ENCODE assay signal across 22 mouse cellular contexts in genomic region chr12:86153213-86153957, GRCm38 (mm10).
A peak's percentile ranks its signal among the peaks of the same experiment; 100 is the strongest.
DNase-seq lines count a peak whose midpoint lies in the region; ATAC-seq and TF ChIP-seq lines count a peak whose summit lies in the region.
"Had no signal": no experiment of that assay in that cellular context is flagged by ENCODE, and none has a peak within 500 bp of the region (broad histone marks: within the 10 kb centered on the region; RNA-seq: fewer than 3 reads in every experiment).

No protein-coding gene starts in this region.

- H3K9me3 ChIP-seq in heart, embryonic 10.5 days: peaks cover 7% of the 10 kb centered on the region; the same call in 1 of the 2 replicates
- H3K9me3 ChIP-seq in hindbrain, embryonic 11.5 days (ENCODE audit: control insufficient read depth, low read length): no peaks in the 10 kb centered on the region
- H3K9me3 ChIP-seq in hindbrain, embryonic 14.5 days (ENCODE audit: control insufficient read depth, low read length): no peaks in the 10 kb centered on the region; the same call in 1 of the 2 replicates
- H3K9me3 ChIP-seq in embryonic facial prominence, embryonic 10.5 days: peaks cover 2% of the 10 kb centered on the region; the same call in 1 of the 2 replicates
- peaks cover 4% of the 10 kb centered on the region; the same call in 1 of the 2 replicates for H3K9me3 ChIP-seq in midbrain, embryonic 14.5 days (ENCODE audit: control insufficient read depth, low read length)
- H3K9me3 ChIP-seq: hindbrain, embryonic 15.5 days had no signal

- H3K36me3 ChIP-seq in heart, embryonic 10.5 days: peaks cover 14% of the 10 kb centered on the region
- H3K36me3 ChIP-seq in heart, adult 2 months (ENCODE audit: control insufficient read depth, insufficient read depth, low read length): no peaks in the 10 kb centered on the region
- H3K36me3 ChIP-seq in hindbrain, embryonic 11.5 days (ENCODE audit: control insufficient read depth, insufficient read depth, low read length): no peaks in the 10 kb centered on the region
- H3K36me3 ChIP-seq in hindbrain, embryonic 14.5 days (replicated peaks; ENCODE audit: control insufficient read depth, insufficient read depth): no peaks in the 10 kb centered on the region
- H3K36me3 ChIP-seq in embryonic facial prominence, embryonic 10.5 days (replicated peaks): peaks cover 11% of the 10 kb centered on the region
- no peaks in the 10 kb centered on the region for H3K36me3 ChIP-seq in midbrain, embryonic 14.5 days (ENCODE audit: control insufficient read depth, insufficient read depth, low read length)
- no peaks in the 10 kb centered on the region for H3K36me3 ChIP-seq in thymus, adult 2 months (ENCODE audit: control insufficient read depth, insufficient read depth, low read length)
- H3K36me3 ChIP-seq: neural tube, embryonic 12.5 days had no signal

- 69% methylated on average over 12 of the region's 12 CpGs for WGBS in heart, embryonic 10.5 days
- WGBS in heart, adult 2 months: 90% methylated on average over 12 of the region's 12 CpGs
- 58% methylated on average over 12 of the region's 12 CpGs for WGBS in hindbrain, embryonic 11.5 days
- 35% methylated on average over 12 of the region's 12 CpGs for WGBS in hindbrain, embryonic 14.5 days
- 72% methylated on average over 12 of the region's 12 CpGs for WGBS in embryonic facial prominence, embryonic 10.5 days
- WGBS in midbrain, embryonic 14.5 days: 26% methylated on average over 12 of the region's 12 CpGs
- 93% methylated on average over 12 of the region's 12 CpGs for WGBS in thymus, adult 2 months

- H3K27me3 ChIP-seq in heart, embryonic 10.5 days (ENCODE audit: insufficient read depth, poor library complexity, severe bottlenecking): peaks cover 3% of the 10 kb centered on the region; the same call in 1 of the 2 replicates
- H3K27me3 ChIP-seq in heart, adult 2 months (ENCODE audit: control insufficient read depth, insufficient read depth, low read length): no peaks in the 10 kb centered on the region
- H3K27me3 ChIP-seq in hindbrain, embryonic 11.5 days (ENCODE audit: control insufficient read depth, insufficient read depth, low read length): no peaks in the 10 kb centered on the region
- no peaks in the 10 kb centered on the region for H3K27me3 ChIP-seq in hindbrain, embryonic 14.5 days (ENCODE audit: control insufficient read depth, insufficient read depth, low read length)
- H3K27me3 ChIP-seq in embryonic facial prominence, embryonic 10.5 days (replicated peaks; ENCODE audit: low read depth, poor library complexity, severe bottlenecking): no peaks in the 10 kb centered on the region
- H3K27me3 ChIP-seq in midbrain, embryonic 14.5 days (ENCODE audit: control insufficient read depth, insufficient read depth, low read length): no peaks in the 10 kb centered on the region
- no peaks in the 10 kb centered on the region for H3K27me3 ChIP-seq in thymus, adult 2 months (ENCODE audit: control insufficient read depth, insufficient read depth, low read length)
- H3K27me3 ChIP-seq: CH12.LX; hindbrain, embryonic 15.5 days; neural tube, embryonic 12.5 days had no signal

- no peak for TF ChIP-seq POLR2A in heart, adult 2 months (IDR thresholded peaks at IDR 0.05; ENCODE audit: insufficient read depth, low read depth, low read length)
- TF ChIP-seq POLR2A in thymus, adult 2 months (IDR thresholded peaks at IDR 0.05; ENCODE audit: control insufficient read depth, extremely low read depth, insufficient read depth, low read length, poor library complexity): no peak

- H3K9ac ChIP-seq in heart, adult 2 months (ENCODE audit: low read depth, low read length): no peak overlapping the region
- H3K9ac ChIP-seq in hindbrain, embryonic 11.5 days (ENCODE audit: low read depth, low read length): no peak overlapping the region
- H3K9ac ChIP-seq in hindbrain, embryonic 14.5 days: no peak overlapping the region
- H3K9ac ChIP-seq in midbrain, embryonic 14.5 days (replicated peaks; ENCODE audit: low read length): no peak overlapping the region
- H3K9ac ChIP-seq: hindbrain, embryonic 15.5 days; neural tube, embryonic 12.5 days had no signal

- intact Hi-C loops in heart, adult 2 months (cut with DNase I): no loop called here

- H3K4me2 ChIP-seq in hindbrain, embryonic 11.5 days (replicated peaks; ENCODE audit: low read depth, low read length): no peak overlapping the region
- H3K4me2 ChIP-seq in hindbrain, embryonic 14.5 days (replicated peaks): no peak overlapping the region
- no peak overlapping the region for H3K4me2 ChIP-seq in midbrain, embryonic 14.5 days (ENCODE audit: low read length)
- H3K4me2 ChIP-seq: hindbrain, embryonic 15.5 days; neural tube, embryonic 12.5 days had no signal

- peak overlapping the region; percentile 75 for H3K27ac ChIP-seq in heart, embryonic 10.5 days
- no peak overlapping the region for H3K27ac ChIP-seq in heart, adult 2 months
- no peak overlapping the region for H3K27ac ChIP-seq in hindbrain, embryonic 11.5 days (ENCODE audit: low read depth, low read length)
- no peak overlapping the region for H3K27ac ChIP-seq in hindbrain, embryonic 14.5 days
- peak overlapping the region; percentile 52; the same call in 1 of the 2 replicates for H3K27ac ChIP-seq in embryonic facial prominence, embryonic 10.5 days (replicated peaks)
- H3K27ac ChIP-seq in midbrain, embryonic 14.5 days (replicated peaks; ENCODE audit: low read depth, low read length): peak overlapping the region; percentile 32; the same call in 1 of the 2 replicates
- no peak overlapping the region for H3K27ac ChIP-seq in thymus, adult 2 months (ENCODE audit: control insufficient read depth, insufficient read depth, low read length)
- H3K27ac ChIP-seq: hindbrain, embryonic 15.5 days; macrophage; neural tube, embryonic 12.5 days had no signal

- peaks cover 61% of the 10 kb centered on the region for H3K4me1 ChIP-seq in heart, embryonic 10.5 days
- H3K4me1 ChIP-seq in heart, adult 2 months (ENCODE audit: control insufficient read depth, insufficient read depth, low read length): peaks cover 7% of the 10 kb centered on the region
- peaks cover 8% of the 10 kb centered on the region; the same call in 1 of the 2 replicates for H3K4me1 ChIP-seq in hindbrain, embryonic 11.5 days (replicated peaks; ENCODE audit: control insufficient read depth, insufficient read depth, low read length)
- H3K4me1 ChIP-seq in hindbrain, embryonic 14.5 days (replicated peaks; ENCODE audit: control insufficient read depth, insufficient read depth, low read length): peaks cover 19% of the 10 kb centered on the region
- H3K4me1 ChIP-seq in embryonic facial prominence, embryonic 10.5 days: peaks cover 39% of the 10 kb centered on the region
- peaks cover 17% of the 10 kb centered on the region; the same call in 1 of the 2 replicates for H3K4me1 ChIP-seq in midbrain, embryonic 14.5 days (ENCODE audit: control insufficient read depth, insufficient read depth, low read length)
- H3K4me1 ChIP-seq in thymus, adult 2 months (replicated peaks; ENCODE audit: control insufficient read depth, insufficient read depth, low read length): no peaks in the 10 kb centered on the region

- TF ChIP-seq CTCF in heart, adult 2 months (IDR thresholded peaks at IDR 0.05): no peak
- TF ChIP-seq CTCF in thymus, adult 2 months (IDR thresholded peaks at IDR 0.05; ENCODE audit: borderline replicate concordance, control insufficient read depth, extremely low read depth, insufficient read depth, low read length, poor library complexity): no peak

- peak; percentile 51 for ATAC-seq in hindbrain, embryonic 11.5 days (ENCODE audit: low FRiP score)
- no peak for ATAC-seq in hindbrain, embryonic 14.5 days (ENCODE audit: low FRiP score)
- no peak for ATAC-seq in midbrain, embryonic 14.5 days (ENCODE audit: low FRiP score, low TSS enrichment)
- ATAC-seq: forebrain, embryonic 16.5 days had no signal

- no peaks in the 10 kb centered on the region for H3K79me2 ChIP-seq in heart, adult 2 months (replicated peaks; ENCODE audit: control insufficient read depth, insufficient read depth, low read length)

- DNase-seq in heart, embryonic 10.5 days (ENCODE audit: low spot score): no peak
- no peak for DNase-seq in heart, adult 2 months
- DNase-seq in hindbrain, embryonic 11.5 days (ENCODE audit: low spot score): no peak
- DNase-seq in hindbrain, embryonic 14.5 days (ENCODE audit: low spot score): no peak
- DNase-seq in embryonic facial prominence, embryonic 10.5 days (ENCODE audit: low spot score): no peak
- DNase-seq in midbrain, embryonic 14.5 days: peak; percentile 69
- no peak for DNase-seq in yolk sac, embryonic 10.5 days (ENCODE audit: low spot score)
- no peak for DNase-seq in thymus, adult 2 months
- DNase-seq: adrenal gland, adult 8-10 months; cerebellum, adult 11 months; cerebellum, postnatal 14 days; kidney, adult 18-20 months; kidney, postnatal 25 days; layer of hippocampus, adult 9-11 months; lung, adult 2 months; right cerebral cortex, postnatal 25 days; thymus, postnatal 36 days had no signal

- no peak for TF ChIP-seq EP300 in heart, adult 2 months (IDR thresholded peaks at IDR 0.05; ENCODE audit: insufficient read depth, low read depth, low read length)

- 0 out of 2 replicates have a peak overlapping the region, but pooled peaks have one; percentile 8 for H3K4me3 ChIP-seq in heart, embryonic 10.5 days
- H3K4me3 ChIP-seq in heart, adult 2 months: no peak overlapping the region
- H3K4me3 ChIP-seq in hindbrain, embryonic 11.5 days (ENCODE audit: low read depth, low read length): no peak overlapping the region
- H3K4me3 ChIP-seq in hindbrain, embryonic 14.5 days (replicated peaks; ENCODE audit: low read length): no peak overlapping the region
- no peak overlapping the region for H3K4me3 ChIP-seq in embryonic facial prominence, embryonic 10.5 days
- H3K4me3 ChIP-seq in midbrain, embryonic 14.5 days (replicated peaks; ENCODE audit: low read depth, low read length): no peak overlapping the region
- H3K4me3 ChIP-seq in thymus, adult 2 months (ENCODE audit: control insufficient read depth, insufficient read depth, low read length): no peak overlapping the region
- H3K4me3 ChIP-seq: hindbrain, embryonic 15.5 days; neural tube, embryonic 12.5 days had no signal

Comparison
In these comparisons a context has a peak if more than half of its experiments do, and no peak if none do; other contexts are left out.
1. H3K27ac ChIP-seq: peak in heart, embryonic 10.5 days (single experiment), embryonic facial prominence, embryonic 10.5 days (single experiment) and midbrain, embryonic 14.5 days (single experiment); none in heart, adult 2 months (single experiment), hindbrain, embryonic 11.5 days (single experiment), hindbrain, embryonic 14.5 days (single experiment) and thymus, adult 2 months (single experiment).